Mouse (Mus musculus) hindbrain, embryonic 10.5 days (tissue): Measurements from ENCODE around the gene Pin1rt1. TPM values are rescaled to one million over a fixed set of nuclear protein-coding genes. Genes with fewer than 3 reads are reported as not detected.

Experiments
- DNase-seq: peaks from one replicate; pipeline ENCODE4 v3.0.0-alpha.2; 2017; ENCODE audit warnings: low spot score
- H3K27ac ChIP-seq: fragments of 300-500 bp; sonication (generic); 2 replicates; pipeline ENCODE4 v1.5.1; 2016; ENCODE audit warnings: mild to moderate bottlenecking, moderate library complexity
- H3K27me3 ChIP-seq: fragments of 300-500 bp; sonication (generic); 2 replicates; pipeline ENCODE4 v1.6.1; 2016; ENCODE audit warnings: mild to moderate bottlenecking; ENCODE audit not compliant: poor library complexity, insufficient read depth, severe bottlenecking
- H3K36me3 ChIP-seq: fragments of 300-500 bp; sonication (generic); 2 replicates; pipeline ENCODE4 v1.6.1; 2016; ENCODE audit warnings: mild to moderate bottlenecking, moderate library complexity
- H3K4me1 ChIP-seq: fragments of 300-500 bp; sonication (generic); replicated peaks from 2 replicates; pipeline ENCODE4 v1.6.1; 2016; ENCODE audit warnings: mild to moderate bottlenecking
- H3K4me3 ChIP-seq: fragments of 300-500 bp; sonication (generic); 2 replicates; pipeline ENCODE4 v1.5.1; 2016; ENCODE audit warnings: mild to moderate bottlenecking, moderate library complexity
- H3K9me3 ChIP-seq: fragments of 300-500 bp; sonication (generic); 2 replicates; pipeline ENCODE4 v1.6.1; 2016; ENCODE audit warnings: mild to moderate bottlenecking, moderate library complexity
- WGBS: fragments of 180-500 bp; shearing (Covaris S2); methylation state at CpG from one replicate; pipeline ENCODE4 v1.1.7; 2016; 5-methylcytosine and 5-hydroxymethylcytosine counted together
- polyA plus RNA-seq: library from polyadenylated mRNA; unstranded; fragments of >200 nt; fragmentation: Nextera tagmentation; extraction: Ambion mirVana; gene quantifications from 2 replicates; pipeline ENCODE4 v1.2.1, GENCODE M21; 2016

The Pin1rt1 gene
- polyA plus RNA-seq: not detected in 2 replicates

- Histone ChIP-seq H3K9me3 (no peaks in the 10 kb centered on the region), H3K4me3 (no peak within 1 kb of the TSS), H3K27me3 (peaks cover 9% of the 10 kb centered on the region), H3K27ac (no peak within 1 kb of the TSS), H3K4me1 (peaks cover 22% of the 10 kb centered on the region), H3K36me3 (no peaks in the 10 kb centered on the region)
- DNase-seq: no peak
- 90% methylated on average over 4 of the region's 4 CpGs for WGBS
Observed at GRCm38 (mm10) chr2:104716279-104716678, at the start of gene Pin1rt1. Gene Pin1rt1, minus strand, starts transcription at chr2:104716379.

GRCm38 (mm10) chr2:104764018-104764417, 47.8 kb upstream of the Pin1rt1 start:
- 93% methylated on average over 4 of the region's 4 CpGs for WGBS
- Histone ChIP-seq H3K4me1 (no peaks in the 10 kb centered on the region), H3K27me3 (no peaks in the 10 kb centered on the region), H3K9me3 (no peaks in the 10 kb centered on the region), H3K27ac (no peak overlapping the region), H3K4me3 (no peak overlapping the region), H3K36me3 (peaks cover 86% of the 10 kb centered on the region)
- no peak for DNase-seq

GRCm38 (mm10) chr2:104763134-104763703, 47.0 kb upstream of the Pin1rt1 start:
- WGBS: 91% methylated on average over 8 of the region's 8 CpGs
- Histone ChIP-seq H3K27me3 (no peaks in the 10 kb centered on the region), H3K9me3 (no peaks in the 10 kb centered on the region)

GRCm38 (mm10) chr2:104750611-104751010, 34.4 kb upstream of the Pin1rt1 start:
- no peak overlapping the region for H3K4me3 ChIP-seq
- peaks cover 14% of the 10 kb centered on the region; the same call in 1 of the 2 replicates for H3K36me3 ChIP-seq
- H3K27me3 ChIP-seq: no peaks in the 10 kb centered on the region
- H3K27ac ChIP-seq: no peak overlapping the region
- no peak for DNase-seq
- 65% methylated on average over 3 of the region's 3 CpGs for WGBS
- H3K9me3 ChIP-seq: no peaks in the 10 kb centered on the region
- H3K4me1 ChIP-seq: no peaks in the 10 kb centered on the region

More at GRCm38 (mm10) chr2:104763134-104763703, 47.0 kb upstream of the Pin1rt1 start:
- H3K4me3 ChIP-seq: no peak overlapping the region
- H3K4me1 ChIP-seq: 0 out of 2 replicates have a peak, but pooled peaks cover 3% of the 10 kb centered on the region
- peaks cover 83% of the 10 kb centered on the region for H3K36me3 ChIP-seq
- no peak overlapping the region for H3K27ac ChIP-seq
- DNase-seq: no peak

GRCm38 (mm10) chr2:104748652-104749183, 32.5 kb upstream of the Pin1rt1 start:
- H3K4me1 ChIP-seq: no peaks in the 10 kb centered on the region
- no peak overlapping the region for H3K27ac ChIP-seq
- H3K4me3 ChIP-seq: no peak overlapping the region
- no peaks in the 10 kb centered on the region for H3K9me3 ChIP-seq
- H3K27me3 ChIP-seq: peaks cover 10% of the 10 kb centered on the region
- DNase-seq: no peak
- 74% methylated on average over 5 of the region's 5 CpGs for WGBS
- peaks cover 7% of the 10 kb centered on the region; the same call in 1 of the 2 replicates for H3K36me3 ChIP-seq

GRCm38 (mm10) chr2:104746251-104746650, 30.1 kb upstream of the Pin1rt1 start:
- Histone ChIP-seq H3K27me3 (peaks cover 34% of the 10 kb centered on the region), H3K4me3 (no peak overlapping the region), H3K9me3 (no peaks in the 10 kb centered on the region), H3K27ac (no peak overlapping the region), H3K4me1 (peaks cover 22% of the 10 kb centered on the region; the same call in 1 of the 2 replicates), H3K36me3 (no peaks in the 10 kb centered on the region)
- 61% methylated on average over 8 of the region's 8 CpGs for WGBS
- DNase-seq: no peak

- no peak for DNase-seq
- peaks cover 52% of the 10 kb centered on the region for H3K27me3 ChIP-seq
Observed at GRCm38 (mm10) chr2:104743971-104744370, 27.8 kb upstream of the Pin1rt1 start.

GRCm38 (mm10) chr2:104743160-104743559, 27.0 kb upstream of the Pin1rt1 start:
- Histone ChIP-seq H3K36me3 (no peaks in the 10 kb centered on the region), H3K27me3 (peaks cover 52% of the 10 kb centered on the region), H3K9me3 (no peaks in the 10 kb centered on the region), H3K4me3 (peak overlapping the region; percentile 81), H3K4me1 (peaks cover 27% of the 10 kb centered on the region; the same call in 1 of the 2 replicates), H3K27ac (no peak overlapping the region)
- 22% methylated on average over 7 of the region's 7 CpGs for WGBS
- no peak for DNase-seq

More at GRCm38 (mm10) chr2:104743971-104744370, 27.8 kb upstream of the Pin1rt1 start:
- H3K36me3 ChIP-seq: no peaks in the 10 kb centered on the region
- H3K27ac ChIP-seq: no peak overlapping the region
- H3K9me3 ChIP-seq: no peaks in the 10 kb centered on the region
- 44% methylated on average over 5 of the region's 5 CpGs for WGBS
- H3K4me1 ChIP-seq: peaks cover 27% of the 10 kb centered on the region; the same call in 1 of the 2 replicates
- H3K4me3 ChIP-seq: no peak overlapping the region

- Histone ChIP-seq H3K4me1 (peaks cover 27% of the 10 kb centered on the region; the same call in 1 of the 2 replicates), H3K4me3 (peak within 1 kb of the TSS; percentile 81), H3K9me3 (no peaks in the 10 kb centered on the region), H3K27ac (peak within 1 kb of the TSS; percentile 83), H3K27me3 (peaks cover 52% of the 10 kb centered on the region), H3K36me3 (no peaks in the 10 kb centered on the region)
- DNase-seq: peak; percentile 83
- 0% methylated on average over 31 of the region's 31 CpGs for WGBS
Observed at GRCm38 (mm10) chr2:104742741-104743064, 26.5 kb upstream of the Pin1rt1 start, which contains the start of gene Depdc7. Gene Depdc7, minus strand, starts transcription at chr2:104742878.

- Histone ChIP-seq H3K27me3 (peaks cover 52% of the 10 kb centered on the region), H3K27ac (peak overlapping the region; percentile 83), H3K4me1 (peaks cover 27% of the 10 kb centered on the region; the same call in 1 of the 2 replicates), H3K36me3 (no peaks in the 10 kb centered on the region), H3K4me3 (peak overlapping the region; percentile 81), H3K9me3 (no peaks in the 10 kb centered on the region)
- DNase-seq: no peak
- WGBS: 5% methylated on average over 46 of the region's 46 CpGs
Observed at GRCm38 (mm10) chr2:104741896-104742740, 25.9 kb upstream of the Pin1rt1 start.

- no peak overlapping the region for H3K27ac ChIP-seq
- DNase-seq: no peak
- peaks cover 52% of the 10 kb centered on the region for H3K27me3 ChIP-seq
- H3K4me3 ChIP-seq: no peak overlapping the region
- H3K36me3 ChIP-seq: no peaks in the 10 kb centered on the region
- 38% methylated on average over 7 of the region's 7 CpGs for WGBS
- H3K9me3 ChIP-seq: no peaks in the 10 kb centered on the region
- peaks cover 27% of the 10 kb centered on the region; the same call in 1 of the 2 replicates for H3K4me1 ChIP-seq
Observed at GRCm38 (mm10) chr2:104741015-104741758, 25.0 kb upstream of the Pin1rt1 start.

- Histone ChIP-seq H3K27me3 (peaks cover 52% of the 10 kb centered on the region), H3K9me3 (no peaks in the 10 kb centered on the region), H3K4me3 (no peak overlapping the region), H3K4me1 (peaks cover 27% of the 10 kb centered on the region; the same call in 1 of the 2 replicates), H3K27ac (no peak overlapping the region), H3K36me3 (no peaks in the 10 kb centered on the region)
- 72% methylated on average over 7 of the region's 7 CpGs for WGBS
- no peak for DNase-seq
Observed at GRCm38 (mm10) chr2:104740248-104740949, 24.2 kb upstream of the Pin1rt1 start.
